Mouse (Mus musculus): ENCODE results near the gene Arfgap2. TPM values are rescaled to one million over a fixed set of nuclear protein-coding genes. Genes with fewer than 3 reads are reported as not detected.

Gene Arfgap2
- polyA plus RNA-seq, 2 experiments, result 25.5 to 50.2 TPM

DNA sequence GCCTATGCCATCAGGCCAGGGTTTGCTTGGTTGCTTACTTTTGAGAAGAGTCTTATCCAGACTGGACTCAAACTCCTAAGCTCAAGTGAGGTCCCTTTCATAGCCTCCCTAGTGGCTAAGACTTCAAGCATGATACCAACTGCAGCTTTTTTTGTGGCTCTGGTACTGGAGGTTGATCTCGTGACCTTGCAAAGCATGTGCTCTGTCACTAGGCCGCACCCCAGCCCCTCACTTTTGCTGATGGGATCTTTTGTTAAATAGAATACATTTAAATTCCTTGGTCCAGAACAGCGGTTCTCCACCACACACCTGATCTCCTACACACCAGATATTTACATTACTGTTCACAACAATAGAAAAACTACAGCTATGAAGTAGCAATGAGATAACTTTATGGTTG lies 29.5 kb downstream of the Arfgap2 start:
- Histone ChIP-seq H3K9ac (replicated peaks) (no peak overlapping the region), H3K36me3 (replicated peaks; ENCODE audit: control insufficient read depth, insufficient read depth, low read depth) (no peaks in the 10 kb centered on the region), H3K4me3 (ENCODE audit: insufficient read depth in 1 of 2, low read depth in 2 of 2, low read length in 2 of 2) (no peak overlapping the region), H3K27ac (no peak overlapping the region), H3K9me3 (ENCODE audit: control insufficient read depth, low read length) (no peaks in the 10 kb centered on the region), H3K4me2 (ENCODE audit: low read depth) (no peak overlapping the region), H3K27me3 (ENCODE audit: control insufficient read depth, insufficient read depth, low read length) (no peaks in the 10 kb centered on the region), H3K4me1 (replicated peaks; ENCODE audit: control insufficient read depth in 2 of 2, insufficient read depth in 2 of 2, low read length in 1 of 2) (no peaks in the 10 kb centered on the region)
- TF ChIP-seq CTCF (IDR thresholded peaks at IDR 0.05; ENCODE audit: low read depth) (no peak), EP300 (IDR thresholded peaks at IDR 0.05; ENCODE audit: low read depth) (no peak)
- WGBS (ENCODE audit: insufficient replicate concordance), result 69% methylated on average over 3 of the region's 3 CpGs
- ATAC-seq (ENCODE audit: insufficient read depth) (no peak), DNase-seq (ENCODE audit: low read depth in 3 of 3, low spot score in 3 of 3) (no peak)

GRCm38 (mm10) chr2:91295895-91296294 lies 31.1 kb downstream of the Arfgap2 start:
- WGBS (ENCODE audit: insufficient replicate concordance), result 68% methylated on average over 5 of the region's 5 CpGs
- no peaks in the 10 kb centered on the region for H3K4me1 ChIP-seq (replicated peaks; ENCODE audit: control insufficient read depth in 2 of 2, insufficient read depth in 2 of 2, low read length in 1 of 2)
- ATAC-seq (ENCODE audit: insufficient read depth) (no peak), DNase-seq (ENCODE audit: low read depth in 3 of 3, low spot score in 3 of 3) (no peak)
- no peak overlapping the region for H3K27ac ChIP-seq
- H3K9me3 ChIP-seq (ENCODE audit: control insufficient read depth, low read length), result no peaks in the 10 kb centered on the region
- TF ChIP-seq CTCF (IDR thresholded peaks at IDR 0.05; ENCODE audit: low read depth) (no peak), EP300 (IDR thresholded peaks at IDR 0.05; ENCODE audit: low read depth) (no peak)
- H3K27me3 ChIP-seq (ENCODE audit: control insufficient read depth, insufficient read depth, low read length), result no peaks in the 10 kb centered on the region
- H3K4me2 ChIP-seq (ENCODE audit: low read depth), result no peak overlapping the region
- no peaks in the 10 kb centered on the region for H3K36me3 ChIP-seq (replicated peaks; ENCODE audit: control insufficient read depth, insufficient read depth, low read depth)
- no peak overlapping the region for H3K9ac ChIP-seq (replicated peaks)
- H3K4me3 ChIP-seq (ENCODE audit: insufficient read depth in 1 of 2, low read depth in 2 of 2, low read length in 2 of 2), result no peak overlapping the region

DNA sequence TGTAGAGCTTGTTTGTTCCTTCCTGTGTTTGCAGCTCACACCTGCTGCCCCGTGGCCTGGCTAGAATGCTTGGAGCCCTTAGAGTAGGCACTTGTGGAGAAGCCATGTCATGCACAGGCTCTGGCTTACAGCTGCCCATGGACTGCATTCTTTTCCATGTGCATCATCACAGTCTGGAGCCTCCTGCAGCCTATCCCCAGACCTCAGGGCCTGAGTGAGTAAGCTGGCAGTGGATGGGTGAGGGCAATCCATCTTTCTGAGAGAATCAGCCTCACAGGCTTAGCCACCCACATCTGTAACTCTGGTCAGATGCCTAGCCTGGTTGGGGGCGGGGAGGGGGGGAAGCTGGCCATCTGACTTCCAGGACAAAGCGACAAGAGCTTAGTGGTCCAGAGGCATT lies 34.4 kb downstream of the Arfgap2 start:
- H3K4me2 ChIP-seq (ENCODE audit: low read depth), result no peak overlapping the region
- 48% methylated on average over 3 of the region's 3 CpGs for WGBS (ENCODE audit: insufficient replicate concordance)
- H3K9me3 ChIP-seq (ENCODE audit: control insufficient read depth, low read length), result no peaks in the 10 kb centered on the region
- H3K9ac ChIP-seq (replicated peaks), result no peak overlapping the region
- TF ChIP-seq EP300 (IDR thresholded peaks at IDR 0.05; ENCODE audit: low read depth) (no peak), CTCF (IDR thresholded peaks at IDR 0.05; ENCODE audit: low read depth) (no peak)
- DNase-seq (ENCODE audit: low read depth in 3 of 3, low spot score in 3 of 3) (no peak), ATAC-seq (ENCODE audit: insufficient read depth) (no peak)
- no peak overlapping the region for H3K27ac ChIP-seq
- H3K4me3 ChIP-seq (ENCODE audit: insufficient read depth in 1 of 2, low read depth in 2 of 2, low read length in 2 of 2), result no peak overlapping the region
- H3K4me1 ChIP-seq (replicated peaks; ENCODE audit: control insufficient read depth in 2 of 2, insufficient read depth in 2 of 2, low read length in 1 of 2), result no peaks in the 10 kb centered on the region
- H3K27me3 ChIP-seq (ENCODE audit: control insufficient read depth, insufficient read depth, low read length), result no peaks in the 10 kb centered on the region
- no peaks in the 10 kb centered on the region for H3K36me3 ChIP-seq (replicated peaks; ENCODE audit: control insufficient read depth, insufficient read depth, low read depth)

DNA sequence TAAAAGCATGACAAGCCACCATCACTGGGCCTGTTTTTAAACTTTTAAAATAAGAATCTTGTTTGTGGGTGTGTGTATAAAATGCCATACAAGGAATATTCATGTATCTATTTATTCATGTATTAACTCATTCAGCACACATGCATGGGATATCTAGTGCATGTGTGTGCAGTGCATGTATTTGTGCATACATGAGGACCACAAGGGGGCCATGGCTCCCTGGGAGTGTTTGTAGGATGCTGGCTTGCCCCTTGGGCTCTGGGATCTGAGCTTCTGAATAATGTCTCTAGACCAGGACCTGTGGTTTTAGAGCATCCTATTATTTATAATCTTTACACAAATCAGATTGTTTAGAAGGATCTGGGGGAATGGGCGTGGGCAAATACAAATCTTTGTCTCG lies 36.0 kb downstream of the Arfgap2 start:
- no peaks in the 10 kb centered on the region for H3K27me3 ChIP-seq (ENCODE audit: control insufficient read depth, insufficient read depth, low read length)
- TF ChIP-seq CTCF (IDR thresholded peaks at IDR 0.05; ENCODE audit: low read depth) (0 out of 2 replicates have a peak, but pooled peaks have one; percentile 15), EP300 (IDR thresholded peaks at IDR 0.05; ENCODE audit: low read depth) (no peak)
- no peak overlapping the region for H3K4me3 ChIP-seq (ENCODE audit: insufficient read depth in 1 of 2, low read depth in 2 of 2, low read length in 2 of 2)
- no peak overlapping the region for H3K9ac ChIP-seq (replicated peaks)
- H3K9me3 ChIP-seq (ENCODE audit: control insufficient read depth, low read length), result no peaks in the 10 kb centered on the region
- no peak overlapping the region for H3K27ac ChIP-seq
- no peaks in the 10 kb centered on the region for H3K36me3 ChIP-seq (replicated peaks; ENCODE audit: control insufficient read depth, insufficient read depth, low read depth)
- no peak for DNase-seq (ENCODE audit: low read depth in 3 of 3, low spot score in 3 of 3)
- WGBS (ENCODE audit: insufficient replicate concordance), result 60% methylated on average over 2 of the region's 2 CpGs
- ATAC-seq (ENCODE audit: insufficient read depth), result no peak
- no peaks in the 10 kb centered on the region for H3K4me1 ChIP-seq (replicated peaks; ENCODE audit: control insufficient read depth in 2 of 2, insufficient read depth in 2 of 2, low read length in 1 of 2)
- H3K4me2 ChIP-seq (ENCODE audit: low read depth), result no peak overlapping the region

GRCm38 (mm10) chr2:91301836-91302235 lies 37.1 kb downstream of the Arfgap2 start:
- no peak overlapping the region for H3K9ac ChIP-seq (replicated peaks)
- 46% methylated on average over 2 of the region's 2 CpGs for WGBS (ENCODE audit: insufficient replicate concordance)
- H3K4me1 ChIP-seq (replicated peaks; ENCODE audit: control insufficient read depth in 2 of 2, insufficient read depth in 2 of 2, low read length in 1 of 2), result no peaks in the 10 kb centered on the region
- no peak for TF ChIP-seq EP300 (IDR thresholded peaks at IDR 0.05; ENCODE audit: low read depth)
- TF ChIP-seq CTCF (IDR thresholded peaks at IDR 0.05; ENCODE audit: low read depth), result 0 out of 2 replicates have a peak, but pooled peaks have one; percentile 25
- H3K4me3 ChIP-seq (ENCODE audit: insufficient read depth in 1 of 2, low read depth in 2 of 2, low read length in 2 of 2), result no peak overlapping the region
- no peaks in the 10 kb centered on the region for H3K27me3 ChIP-seq (ENCODE audit: control insufficient read depth, insufficient read depth, low read length)
- H3K4me2 ChIP-seq (ENCODE audit: low read depth), result no peak overlapping the region
- no peak for DNase-seq (ENCODE audit: low read depth in 3 of 3, low spot score in 3 of 3)
- ATAC-seq (ENCODE audit: insufficient read depth), result no peak
- no peaks in the 10 kb centered on the region for H3K9me3 ChIP-seq (ENCODE audit: control insufficient read depth, low read length)
- H3K36me3 ChIP-seq (replicated peaks; ENCODE audit: control insufficient read depth, insufficient read depth, low read depth), result no peaks in the 10 kb centered on the region
- H3K27ac ChIP-seq, result no peak overlapping the region
